Mouse (Mus musculus): ENCODE measurements around the gene Cuedc1.

The Cuedc1 gene

GRCm38 (mm10) chr11:88148015-88148637, 50.3 kb downstream of the Cuedc1 start:
- DNase-seq (ENCODE audit: low read depth, low spot score): no peak

DNA sequence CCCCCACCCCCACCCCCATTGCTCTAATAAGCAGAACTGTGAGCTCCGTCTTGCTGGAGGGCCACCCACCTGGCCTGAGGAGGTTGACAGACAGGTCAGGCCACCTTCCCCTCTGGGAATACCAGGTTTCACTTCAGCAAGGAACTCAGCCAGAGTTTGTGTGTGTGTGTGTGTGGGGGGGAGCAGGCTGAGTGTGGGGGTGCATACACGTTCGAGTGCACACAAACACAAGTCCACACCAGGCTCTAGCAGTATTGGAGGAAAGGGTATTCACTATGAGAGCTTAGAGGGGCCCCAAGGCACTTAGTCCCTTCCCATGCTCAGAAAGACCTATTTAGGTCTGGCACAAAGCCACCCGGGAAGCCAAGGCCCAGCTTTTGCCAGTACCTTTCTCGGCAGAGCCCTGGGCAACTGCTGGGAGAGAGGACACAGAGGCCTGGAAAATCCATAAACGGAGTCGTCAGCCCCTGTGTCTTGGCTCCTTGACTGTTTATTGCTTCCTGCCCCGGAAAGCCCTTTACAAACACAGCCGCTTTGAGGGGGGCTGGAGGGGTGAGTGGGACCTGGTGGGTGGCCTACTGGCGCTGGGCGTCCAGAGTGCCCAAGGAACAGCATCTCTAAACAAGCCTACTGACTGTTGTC, 50.9 kb downstream of the Cuedc1 start:
- DNase-seq (ENCODE audit: low read depth, low spot score): no peak

DNA sequence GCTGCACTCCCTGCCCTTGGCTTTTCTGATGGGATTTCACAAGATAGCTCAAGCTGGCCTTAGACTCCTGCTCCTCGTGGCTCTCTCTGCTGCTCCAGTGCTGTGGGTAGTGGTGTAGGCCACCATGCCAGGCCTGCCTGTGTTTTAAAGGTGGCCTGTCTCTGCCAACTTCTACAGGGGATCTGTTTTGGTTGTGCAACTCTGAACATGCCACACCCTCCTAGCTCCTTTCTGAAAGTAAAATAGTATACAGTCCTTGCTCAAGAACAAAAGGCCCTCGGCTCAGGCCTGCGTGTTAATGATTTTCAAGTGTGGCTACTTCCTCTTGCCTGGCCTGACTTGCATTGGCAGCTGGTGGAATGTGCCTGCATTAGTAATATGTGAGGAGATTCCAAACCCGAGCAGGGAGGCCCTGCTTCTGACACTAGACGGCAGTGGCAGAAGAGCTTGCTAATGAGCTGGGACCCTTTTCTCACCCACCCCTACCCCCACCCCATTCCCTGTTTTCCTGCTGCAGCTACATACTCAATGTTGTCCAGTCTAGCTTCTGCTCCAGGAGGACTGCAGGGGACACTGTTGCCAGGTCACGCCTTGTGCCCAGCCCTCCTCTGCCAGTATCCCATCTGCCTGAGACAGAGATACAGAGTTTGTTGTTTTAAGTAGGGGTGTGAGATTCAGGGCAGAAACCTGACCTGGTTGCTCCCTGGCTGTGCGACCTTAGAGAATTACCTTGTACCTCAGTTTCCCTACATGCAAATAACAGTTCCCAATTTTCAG, 53.7 kb downstream of the Cuedc1 start:
- DNase-seq (ENCODE audit: low read depth, low spot score): no peak

DNA sequence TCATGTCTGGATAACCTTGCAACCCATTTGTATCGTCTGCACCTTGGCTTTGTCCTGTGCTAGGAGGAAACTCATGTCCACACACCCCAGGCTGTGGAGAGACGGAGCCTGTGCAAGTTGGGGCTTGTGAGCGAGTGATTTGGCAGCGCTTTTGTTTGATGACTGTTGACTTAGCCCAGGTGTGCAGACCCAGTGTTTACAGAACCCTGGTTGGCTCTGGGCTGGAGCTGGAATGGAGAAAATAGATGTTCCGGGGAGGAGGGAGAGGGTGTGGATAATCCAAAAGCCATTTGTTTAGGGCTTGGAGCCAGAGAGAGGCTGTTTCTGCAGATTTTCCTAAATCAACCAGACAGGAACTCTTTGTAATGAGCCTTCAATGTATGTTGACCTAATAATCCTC, 56.0 kb downstream of the Cuedc1 start:
- DNase-seq (ENCODE audit: low read depth, low spot score): no peak

- DNase-seq (ENCODE audit: low read depth, low spot score): no peak
Measured at GRCm38 (mm10) chr11:88154500-88154899, 56.6 kb downstream of the Cuedc1 start.

DNA sequence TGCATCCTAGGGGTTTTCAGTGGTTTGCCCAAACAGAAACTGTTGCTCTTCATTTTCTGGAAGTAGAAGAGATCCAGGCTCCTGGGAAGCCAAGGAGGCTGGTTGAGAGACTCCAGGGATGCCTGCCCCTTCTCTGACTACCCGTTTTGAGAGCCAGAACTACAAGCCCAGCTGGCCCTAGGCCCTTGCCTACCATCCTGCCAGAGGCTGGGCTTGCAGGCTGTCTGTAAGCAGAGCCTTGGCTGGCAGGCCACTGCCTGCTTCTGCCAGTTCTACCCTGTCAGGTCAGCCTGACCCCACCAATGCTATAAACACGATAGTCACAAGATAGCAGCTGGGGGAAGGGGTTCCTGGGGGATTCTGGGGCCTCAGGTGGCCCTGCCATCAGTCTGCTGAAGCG, 57.6 kb downstream of the Cuedc1 start:
- DNase-seq (ENCODE audit: low read depth, low spot score): no peak

- DNase-seq (ENCODE audit: low read depth, low spot score): no peak
Measured at GRCm38 (mm10) chr11:88155998-88156397, 58.1 kb downstream of the Cuedc1 start.

- no peak for DNase-seq (ENCODE audit: low read depth, low spot score)
Measured at GRCm38 (mm10) chr11:88156403-88156802, 58.5 kb downstream of the Cuedc1 start.

DNA sequence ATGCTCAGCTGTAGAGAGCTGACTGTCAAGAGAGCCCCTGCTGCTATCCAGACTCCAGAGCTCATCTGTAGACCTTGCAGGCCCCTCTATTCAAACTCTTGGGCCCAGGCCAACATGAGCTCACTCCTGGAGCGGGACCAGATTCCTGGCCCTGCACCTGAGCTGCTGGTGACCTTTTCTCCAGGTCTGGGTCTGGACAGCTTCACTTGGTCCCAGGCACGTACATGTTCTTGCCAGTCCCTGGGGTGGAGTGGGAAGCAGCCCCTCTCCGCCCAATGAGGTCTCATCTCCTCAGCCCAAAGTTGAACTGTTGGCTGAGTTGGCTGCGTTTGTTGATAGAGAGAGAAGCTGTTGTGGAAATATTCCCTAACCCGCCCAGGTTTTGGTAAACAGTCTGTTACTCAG, 61.0 kb downstream of the Cuedc1 start:
- DNase-seq (ENCODE audit: low read depth, low spot score): no peak

DNA sequence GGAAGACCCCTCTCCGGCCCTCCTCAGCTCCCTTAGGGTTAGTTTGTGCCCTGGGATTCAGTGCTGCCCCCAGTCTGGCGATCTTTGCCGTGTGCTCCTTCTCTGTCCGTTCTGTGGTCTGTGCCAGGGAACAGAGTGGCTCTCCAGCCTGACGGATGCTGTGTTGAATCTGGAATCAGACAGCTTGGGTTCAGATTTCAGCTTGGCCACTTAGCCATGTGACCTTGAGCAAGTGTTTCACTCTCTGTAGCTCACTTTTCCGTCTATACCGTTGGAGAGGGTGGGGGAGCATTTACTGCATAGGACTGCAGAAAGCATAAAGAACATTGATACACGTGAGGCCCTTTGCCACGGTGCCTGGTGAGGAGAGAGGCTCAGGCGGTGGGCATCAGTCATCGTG, 61.5 kb downstream of the Cuedc1 start:
- DNase-seq (ENCODE audit: low read depth, low spot score): no peak

DNA sequence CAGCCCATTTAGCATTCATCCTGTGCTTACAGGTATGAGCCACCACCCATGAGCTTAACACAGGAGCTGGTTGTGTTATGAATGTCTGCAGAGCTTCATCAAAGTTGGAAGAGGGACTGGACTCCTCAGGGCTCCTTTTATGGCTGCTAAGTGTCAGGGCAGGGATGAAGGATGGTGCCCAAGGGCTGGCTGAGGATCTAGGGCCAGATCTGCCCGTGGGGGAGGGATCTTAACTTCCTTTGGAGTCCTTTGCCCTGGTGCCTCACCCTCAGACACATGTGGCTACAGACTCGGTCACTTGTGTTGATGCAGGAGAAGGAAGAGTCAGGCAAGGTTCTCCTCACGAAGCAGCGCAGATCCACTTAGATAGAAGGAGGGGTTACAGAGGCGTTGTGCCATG, 62.5 kb downstream of the Cuedc1 start:
- DNase-seq (ENCODE audit: low read depth, low spot score): no peak

DNA sequence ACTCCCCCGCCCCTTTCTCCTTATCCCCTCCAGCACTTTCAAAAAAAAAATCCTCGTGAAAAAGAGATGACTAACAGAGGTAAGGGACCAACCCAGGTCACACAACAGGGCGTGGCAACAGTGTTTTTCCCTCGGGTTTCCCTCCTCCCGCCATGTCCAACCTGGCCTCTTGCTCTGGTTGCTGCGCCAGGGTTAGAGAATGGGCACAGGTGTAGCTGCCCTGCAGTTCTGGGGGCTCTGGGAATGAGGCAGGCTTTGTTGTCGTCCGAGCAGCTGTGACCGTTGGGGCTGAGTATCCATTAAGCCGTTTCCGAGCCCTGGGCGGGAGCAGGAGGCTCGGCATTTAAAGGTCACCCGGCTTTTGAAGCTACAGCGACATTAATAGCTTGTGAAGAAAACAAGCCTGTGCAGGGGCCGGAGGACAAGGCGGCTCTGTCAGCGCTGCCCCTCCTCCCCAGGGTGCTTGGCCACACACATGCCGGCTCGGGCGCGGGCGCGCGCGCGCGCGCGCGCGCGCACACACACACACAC, 63.3 kb downstream of the Cuedc1 start:
- DNase-seq (ENCODE audit: low read depth, low spot score): no peak

DNA sequence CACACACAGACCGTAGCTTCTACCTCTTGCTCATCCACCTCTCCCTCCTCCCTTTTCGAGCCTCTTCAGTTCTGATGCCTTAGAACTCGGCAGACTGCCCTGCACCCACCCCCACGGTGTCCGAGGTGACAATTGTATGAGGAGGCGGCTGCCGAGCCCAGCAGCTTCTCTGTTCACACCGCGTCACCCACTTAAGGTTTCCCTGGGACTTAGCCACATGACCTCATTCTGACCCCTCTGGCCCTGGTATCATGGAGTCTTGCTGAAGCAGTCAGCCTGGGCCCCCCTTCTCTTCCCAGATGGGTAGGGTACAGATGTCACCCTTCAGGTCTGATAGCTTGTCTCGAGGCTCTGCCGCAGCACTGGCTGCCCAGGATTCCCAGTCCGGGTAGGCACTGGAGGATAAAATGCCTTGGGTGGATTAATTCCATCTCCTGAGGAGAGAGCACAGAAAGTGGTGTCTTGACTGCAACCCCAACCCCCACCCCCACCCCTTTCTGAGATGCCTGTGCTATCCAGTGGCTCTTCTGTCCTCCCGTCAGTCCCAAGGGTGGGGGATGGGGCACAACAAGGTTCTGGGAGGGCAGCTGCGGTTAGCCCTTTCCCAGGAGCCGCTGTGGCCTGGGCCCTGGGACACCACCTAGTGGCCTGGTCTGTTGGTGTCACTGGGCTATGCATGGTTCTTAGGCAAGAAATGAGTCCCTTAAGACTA, 63.9 kb downstream of the Cuedc1 start:
- no peak for DNase-seq (ENCODE audit: low read depth, low spot score)

- DNase-seq (ENCODE audit: low read depth, low spot score): no peak
Measured at GRCm38 (mm10) chr11:88162740-88163139, 64.9 kb downstream of the Cuedc1 start.

- DNase-seq (ENCODE audit: low read depth, low spot score): no peak
Measured at GRCm38 (mm10) chr11:88164213-88164723, 66.4 kb downstream of the Cuedc1 start.

DNA sequence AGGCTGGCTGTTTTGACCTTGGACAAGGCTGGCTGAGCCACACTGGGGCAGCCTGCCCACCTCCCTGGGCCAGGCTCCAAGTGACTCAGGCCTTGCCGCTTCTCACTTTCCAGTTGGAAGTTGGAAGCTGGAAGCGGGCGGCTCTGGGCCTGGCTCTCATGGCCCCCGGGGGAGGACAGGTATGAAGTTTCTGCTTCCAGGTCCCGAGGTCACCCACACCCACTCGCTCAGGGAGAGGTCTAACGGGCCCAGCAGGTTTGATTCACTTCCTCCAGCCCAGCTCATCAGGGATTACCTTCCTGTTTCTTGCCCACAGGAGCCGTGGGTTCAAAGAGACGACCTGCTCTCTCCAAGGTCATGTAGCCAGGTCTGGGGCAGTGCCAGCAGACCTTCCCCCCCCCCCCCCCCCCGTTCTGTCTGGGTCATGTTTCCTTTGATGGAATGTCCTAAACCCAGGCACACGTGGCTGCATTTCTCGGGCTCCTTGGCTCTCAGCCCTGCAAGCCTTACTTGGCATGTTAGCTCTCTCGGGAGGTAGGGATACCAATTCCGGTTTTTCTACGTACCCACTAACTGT, 67.0 kb downstream of the Cuedc1 start:
- no peak for DNase-seq (ENCODE audit: low read depth, low spot score)

DNA sequence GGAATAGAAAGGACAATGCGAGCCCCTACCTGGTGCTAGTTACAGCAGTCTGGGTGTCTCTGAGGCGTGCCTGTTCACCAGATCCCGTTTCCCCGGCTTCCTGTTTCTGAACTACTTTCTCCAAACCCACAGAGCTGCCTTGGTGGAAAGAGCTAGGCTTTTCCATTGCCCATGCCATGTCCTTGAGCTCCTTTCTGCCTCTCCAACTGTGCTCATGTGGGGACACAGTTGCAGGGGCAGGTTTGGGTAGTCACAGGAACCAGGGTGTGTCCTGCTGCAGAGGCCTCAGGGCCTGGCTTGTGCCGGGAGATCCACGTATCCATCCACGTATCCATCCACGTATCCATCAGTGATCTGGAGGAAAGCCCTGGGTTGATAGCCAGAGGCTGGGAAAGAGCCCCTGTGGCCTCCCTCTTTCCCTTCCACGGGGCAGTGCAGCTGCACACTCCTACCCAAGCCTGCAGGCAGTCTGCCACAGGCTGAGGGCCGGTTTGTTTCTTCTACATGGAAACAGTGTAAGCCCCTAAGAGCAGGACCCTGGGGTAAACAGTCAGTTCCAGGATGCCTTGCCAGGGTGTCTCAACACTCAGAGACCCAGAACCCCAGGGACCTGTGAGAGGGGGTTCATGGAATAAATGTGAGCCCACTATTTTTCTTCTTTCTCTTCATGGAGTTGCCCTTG, 68.0 kb downstream of the Cuedc1 start:
- no peak for DNase-seq (ENCODE audit: low read depth, low spot score)

DNA sequence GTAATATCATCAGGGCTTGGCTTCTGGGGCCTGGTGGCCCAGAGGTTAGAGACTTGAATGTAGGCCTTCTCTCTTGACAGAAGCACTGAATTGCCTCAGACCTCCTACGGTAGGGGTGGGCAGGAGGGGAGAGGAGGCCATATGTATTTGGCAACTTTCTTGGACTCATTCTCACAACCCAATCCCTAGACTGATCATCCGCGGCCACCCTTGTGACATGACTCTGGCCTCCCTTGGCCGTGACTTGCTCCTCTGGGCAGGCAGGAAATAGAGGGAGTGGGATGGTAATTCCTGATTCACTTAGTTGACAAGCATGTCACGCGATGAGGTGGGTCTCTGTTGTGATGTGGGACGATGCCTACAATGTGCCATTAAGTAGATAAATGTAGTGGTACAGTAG, 68.6 kb downstream of the Cuedc1 start:
- no peak for DNase-seq (ENCODE audit: low read depth, low spot score)

- no peak for DNase-seq (ENCODE audit: low read depth, low spot score)
Measured at GRCm38 (mm10) chr11:88168611-88169010, 70.8 kb downstream of the Cuedc1 start.

DNA sequence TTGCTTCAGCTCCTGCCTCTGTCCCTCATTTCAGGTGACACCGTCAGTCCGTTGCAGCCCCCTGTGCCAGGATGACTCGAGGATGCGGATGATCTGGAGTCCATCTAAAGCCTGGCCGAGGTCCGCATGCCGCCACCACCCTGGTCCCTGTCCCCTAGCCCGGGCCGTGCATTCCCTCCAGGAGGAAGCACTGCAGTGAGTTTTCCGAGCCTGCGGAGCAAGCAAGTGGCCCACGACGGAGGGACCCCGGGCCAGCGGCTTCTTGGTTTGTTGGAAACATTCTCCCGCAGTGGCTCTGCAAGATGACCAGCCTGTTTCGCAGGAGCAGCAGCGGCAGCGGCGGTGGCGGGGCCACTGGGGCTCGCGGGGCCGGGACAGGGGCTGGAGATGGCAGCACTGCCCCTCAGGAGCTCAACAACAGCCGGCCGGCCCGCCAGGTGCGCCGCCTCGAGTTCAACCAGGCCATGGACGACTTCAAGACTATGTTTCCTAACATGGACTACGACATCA, 71.7 kb downstream of the Cuedc1 start:
- no peak for DNase-seq (ENCODE audit: low read depth, low spot score)

GRCm38 (mm10) chr11:88170606-88171005, 72.7 kb downstream of the Cuedc1 start:
- DNase-seq (ENCODE audit: low read depth, low spot score): no peak
